Mouse (Mus musculus) large intestine, adult 2 months (tissue): ENCODE data around the gene Emx2. TPM values are rescaled to one million over a fixed set of nuclear protein-coding genes. Genes with fewer than 3 reads are reported as not detected.

Experiments
- DNase-seq: peaks from one replicate; pipeline ENCODE4 v3.0.0-alpha.2; 2012; ENCODE audit warnings: low read depth, low spot score
- WGBS: fragments of 180-500 bp; shearing (Covaris S2); methylation state at CpG from one replicate; pipeline ENCODE4 v1.1.7; 2018; 5-methylcytosine and 5-hydroxymethylcytosine counted together
- polyA plus RNA-seq: library from polyadenylated mRNA; depleted of rRNA; stranded (reverse); fragments of >200 nt; gene quantifications from 2 replicates; pipeline ENCODE4 v1.2.3, GENCODE M21; 2012; rRNA removed

Emx2 gene
- polyA plus RNA-seq, 1 experiment: not detected

DNA sequence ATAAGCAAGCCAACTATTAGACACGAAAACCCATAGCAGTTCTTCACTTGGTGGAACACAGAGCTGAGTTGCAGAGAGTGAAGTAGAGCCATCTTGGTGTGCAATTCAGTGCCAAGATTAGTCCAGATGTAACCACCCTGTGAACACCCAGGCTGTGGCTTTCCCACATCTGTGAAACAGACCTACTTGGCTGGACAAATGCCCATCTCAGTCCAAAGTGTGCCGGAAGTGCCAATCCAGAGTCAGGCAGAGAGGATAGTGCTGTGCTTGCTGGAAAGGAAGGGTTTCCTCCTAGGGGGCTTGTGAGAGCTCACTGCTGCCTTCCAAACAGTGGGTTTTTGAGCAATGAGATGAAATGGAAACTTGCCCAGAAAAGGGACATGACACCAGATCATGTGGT, 50.7 kb downstream of the Emx2 start:
- 81% methylated on average over 2 of the region's 2 CpGs for WGBS
- no peak for DNase-seq

DNA sequence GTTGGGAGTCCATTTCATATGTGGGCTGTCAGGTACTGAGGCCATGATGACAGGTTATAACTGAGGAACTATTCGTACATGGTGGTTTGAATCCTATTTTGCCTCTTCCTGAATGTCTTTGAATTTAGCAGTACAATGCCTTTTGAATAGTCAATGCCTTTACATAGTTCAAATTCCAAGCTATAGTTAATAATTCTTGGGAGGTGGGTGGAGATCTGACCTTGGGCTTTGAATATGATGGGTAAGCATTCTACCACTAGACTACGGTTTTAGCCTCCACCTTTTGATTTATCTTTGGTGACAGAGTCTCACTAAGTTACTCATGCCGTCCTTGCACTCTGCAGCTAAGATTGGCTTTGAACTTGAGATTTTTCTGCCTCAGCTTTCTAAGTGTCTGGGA, 55.0 kb downstream of the Emx2 start:
- no peak for DNase-seq
- 60% methylated on average over 3 of the region's 3 CpGs for WGBS

Other genes starting within 250 kb of the Emx2 start
- not detected in 2 replicates for gene Kcnk18, start 239.2 kb upstream of the Emx2 start, polyA plus RNA-seq
- gene Slc18a2, start 197.5 kb upstream of the Emx2 start, polyA plus RNA-seq: 0.55 and 0.97 TPM in 2 replicates
- 4,852 and 5,272 TPM in 2 replicates for gene Rps12-ps3, start 136.1 kb upstream of the Emx2 start, polyA plus RNA-seq
- 3.6 and 8.1 TPM in 2 replicates for gene Pdzd8, start 112.6 kb upstream of the Emx2 start, polyA plus RNA-seq